Mouse (Mus musculus): ENCODE results near the gene Rabif.

Gene Rabif

DNA sequence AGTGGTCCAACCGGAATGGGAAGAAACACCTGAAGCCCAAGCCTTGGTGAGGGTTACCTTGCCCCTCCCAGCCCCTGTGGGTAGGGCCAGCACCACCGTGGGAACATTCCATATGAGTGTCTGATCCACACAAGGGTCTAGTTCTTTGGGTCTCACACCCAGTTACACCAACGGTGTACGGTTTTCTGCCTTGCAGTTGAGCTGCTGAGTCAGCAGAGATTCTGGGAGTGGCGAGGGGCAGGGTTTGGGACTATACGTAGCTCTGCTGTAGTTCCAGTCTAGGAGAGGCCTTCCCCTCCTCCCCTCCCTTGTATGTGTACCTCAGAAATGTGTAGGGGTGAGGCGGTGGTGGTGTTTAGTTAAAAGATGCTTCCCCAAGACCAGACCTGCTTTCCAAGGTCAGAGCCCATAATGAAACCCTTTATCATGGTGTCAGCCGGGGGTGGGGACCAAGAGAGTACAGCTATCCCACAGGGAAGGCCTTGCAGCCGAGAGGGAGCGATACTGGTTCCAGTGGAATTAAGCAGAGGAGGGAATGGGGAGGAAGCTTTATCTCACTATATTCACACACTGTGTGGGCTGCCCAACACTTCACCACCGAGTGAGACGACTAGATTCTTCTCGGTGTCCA, 60.9 kb downstream of the Rabif start:
- DNase-seq (ENCODE audit: low spot score): peak; percentile 36

DNA sequence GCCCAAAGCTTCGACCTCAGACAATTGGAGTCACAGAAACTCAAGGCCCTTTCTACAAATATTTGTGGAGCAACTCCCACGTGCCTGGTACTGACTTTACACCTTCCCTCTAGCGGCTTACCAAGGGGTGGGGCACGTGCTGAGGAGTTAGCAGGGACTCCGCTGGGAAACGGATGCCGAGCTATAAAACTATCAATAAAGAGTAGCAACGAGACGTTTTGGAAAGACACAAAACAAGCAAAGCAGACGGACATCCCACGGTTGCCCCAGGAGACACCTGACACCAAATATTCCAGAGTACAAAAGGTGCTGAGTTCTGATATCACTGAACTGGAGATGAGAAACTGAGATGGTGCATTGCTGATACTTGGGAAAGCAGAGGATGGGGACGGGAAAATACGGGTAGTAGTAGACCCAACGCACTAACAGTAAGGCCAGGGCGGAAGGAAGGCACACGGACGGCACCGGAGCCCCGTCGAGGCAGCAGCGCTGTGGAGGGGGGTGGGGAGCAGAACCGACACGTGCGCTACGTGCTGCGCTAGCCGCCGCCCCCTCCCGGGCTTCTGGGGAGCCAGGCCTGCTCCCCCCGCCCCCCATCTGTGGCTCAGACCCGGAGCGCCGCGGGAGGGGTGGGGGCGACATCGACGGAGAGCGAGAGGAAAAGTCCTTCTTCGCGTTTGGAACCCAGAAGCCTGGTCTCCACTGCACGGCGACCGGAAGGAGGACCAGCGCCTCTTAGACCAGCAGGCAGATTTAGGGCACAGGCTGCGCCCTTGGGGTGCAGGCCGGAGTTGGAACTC, 61.6 kb downstream of the Rabif start:
- DNase-seq (ENCODE audit: low spot score): peak; percentile 53

GRCm38 (mm10) chr1:134556671-134557218, 62.3 kb downstream of the Rabif start:
- DNase-seq (ENCODE audit: low spot score): peak; percentile 95
